ENCODE assay signal across 22 mouse cellular contexts in genomic region chr1:33499603-33500002, GRCm38 (mm10).
DNase-seq lines count a peak whose midpoint lies in the region; ATAC-seq and TF ChIP-seq lines count a peak whose summit lies in the region.
"Had no signal": no experiment of that assay in that cellular context is flagged by ENCODE, and none has a peak within 500 bp of the region (broad histone marks: within the 10 kb centered on the region; RNA-seq: fewer than 3 reads in every experiment).

No protein-coding gene starts in this region.

- H3K4me3 ChIP-seq in thymus, adult 2 months (ENCODE audit: control insufficient read depth, insufficient read depth, low read length), result no peak overlapping the region
- H3K4me3 ChIP-seq in liver, postnatal 0 days (ENCODE audit: low read depth, low read length), result no peak overlapping the region
- no peak overlapping the region for H3K4me3 ChIP-seq in left cerebral cortex, adult 2 months
- H3K4me3 ChIP-seq: embryonic facial prominence, embryonic 10.5 days; erythroblast, embryonic 14.5 days; hindbrain, embryonic 13.5 days had no signal

- H3K27me3 ChIP-seq in thymus, adult 2 months (ENCODE audit: control insufficient read depth, insufficient read depth, low read length), result no peaks in the 10 kb centered on the region
- no peaks in the 10 kb centered on the region for H3K27me3 ChIP-seq in liver, postnatal 0 days (ENCODE audit: insufficient read depth, low read length)
- H3K27me3 ChIP-seq: CH12.LX; hindbrain, embryonic 13.5 days; Patski had no signal

- TF ChIP-seq POLR2A in thymus, adult 2 months (IDR thresholded peaks at IDR 0.05; ENCODE audit: control insufficient read depth, extremely low read depth, insufficient read depth, low read length, poor library complexity), result no peak

- WGBS in thymus, adult 2 months, result 78% methylated on average over 4 of the region's 4 CpGs
- WGBS in liver, postnatal 0 days (ENCODE audit: insufficient replicate concordance), result 50% methylated on average over 4 of the region's 4 CpGs

- intact Hi-C loops in left cerebral cortex, postnatal 36 days (cut with DNase I), result no loop called here
- intact Hi-C loops in left cerebral cortex, adult 2 months (cut with DNase I), result no loop called here

- H3K4me1 ChIP-seq in thymus, adult 2 months (replicated peaks; ENCODE audit: control insufficient read depth, insufficient read depth, low read length), result peaks cover 4% of the 10 kb centered on the region; the same call in 1 of the 2 replicates
- H3K4me1 ChIP-seq in liver, postnatal 0 days (ENCODE audit: insufficient read depth), result no peaks in the 10 kb centered on the region; the same call in 1 of the 2 replicates
- H3K4me1 ChIP-seq: embryonic facial prominence, embryonic 10.5 days had no signal

- no peak overlapping the region for H3K27ac ChIP-seq in thymus, adult 2 months (ENCODE audit: control insufficient read depth, insufficient read depth, low read length)
- no peak overlapping the region for H3K27ac ChIP-seq in liver, postnatal 0 days (ENCODE audit: low read depth)
- no peak overlapping the region for H3K27ac ChIP-seq in left cerebral cortex, adult 2 months
- H3K27ac ChIP-seq: embryonic facial prominence, embryonic 10.5 days; hindbrain, embryonic 13.5 days; kidney, postnatal 0 days; macrophage; stomach, postnatal 0 days had no signal

- peak; percentile 15 to 30 for DNase-seq in cerebellum, adult 18-20 months
- no peak for DNase-seq in cerebellum, postnatal 4 days (ENCODE audit: low spot score in 2 of 2)
- peak; percentile 16 for DNase-seq in thymus, adult 2 months
- DNase-seq in thymus, adult 18-20 months, result no peak
- no peak for DNase-seq in liver, postnatal 0 days
- DNase-seq in left cerebral cortex, adult 9 months (ENCODE audit: low spot score in 2 of 2), result no peak
- DNase-seq in left cerebral cortex, postnatal 36 days (ENCODE audit: low spot score in 2 of 2), result no peak
- no peak for DNase-seq in left cerebral cortex, adult 2 months (ENCODE audit: extremely low spot score in 1 of 2, low spot score in 2 of 2)
- DNase-seq: adrenal gland, postnatal 36 days; heart, adult 18-20 months; lung, embryonic 14.5 days; midbrain, embryonic 14.5 days; right cerebral cortex, adult 18-20 months had no signal

- H3K4me2 ChIP-seq in liver, postnatal 0 days (ENCODE audit: low read depth, low read length), result no peak overlapping the region
- H3K4me2 ChIP-seq: hindbrain, embryonic 13.5 days; lung, embryonic 14.5 days had no signal

- H3K9me3 ChIP-seq in liver, postnatal 0 days (ENCODE audit: low read length), result no peaks in the 10 kb centered on the region
- H3K9me3 ChIP-seq: embryonic facial prominence, embryonic 10.5 days; hindbrain, embryonic 13.5 days had no signal

- 0 out of 2 replicates have a peak, but pooled peaks have one; percentile 25 for TF ChIP-seq EP300 in liver, postnatal 0 days (IDR thresholded peaks at IDR 0.05; ENCODE audit: low read depth)

- H3K9ac ChIP-seq in liver, postnatal 0 days (replicated peaks), result no peak overlapping the region
- H3K9ac ChIP-seq: hindbrain, embryonic 13.5 days; lung, embryonic 14.5 days had no signal

- no peak for TF ChIP-seq CTCF in thymus, adult 2 months (IDR thresholded peaks at IDR 0.05; ENCODE audit: borderline replicate concordance, control insufficient read depth, extremely low read depth, insufficient read depth, low read length, poor library complexity)
- no peak for TF ChIP-seq CTCF in liver, postnatal 0 days (IDR thresholded peaks at IDR 0.05; ENCODE audit: low read depth)
- TF ChIP-seq CTCF in left cerebral cortex, adult 2 months (IDR thresholded peaks at IDR 0.05), result no peak

- H3K36me3 ChIP-seq in thymus, adult 2 months (ENCODE audit: control insufficient read depth, insufficient read depth, low read length), result no peaks in the 10 kb centered on the region
- 0 out of 2 replicates have a peak, but pooled peaks cover 2% of the 10 kb centered on the region for H3K36me3 ChIP-seq in liver, postnatal 0 days (replicated peaks; ENCODE audit: insufficient read depth, low read length)
- H3K36me3 ChIP-seq: hindbrain, embryonic 13.5 days had no signal

- peak; percentile 64 for ATAC-seq in liver, postnatal 0 days
- ATAC-seq: intestine, embryonic 16.5 days; Patski had no signal

Comparison
In these comparisons a context has a peak if more than half of its experiments do, and no peak if none do; other contexts are left out.
1. DNase-seq: peak in cerebellum, adult 18-20 months (2 of 2) and thymus, adult 2 months (single experiment); none in cerebellum, postnatal 4 days (0 of 2), thymus, adult 18-20 months (0 of 2), liver, postnatal 0 days (single experiment), left cerebral cortex, adult 9 months (0 of 2), left cerebral cortex, postnatal 36 days (0 of 2) and left cerebral cortex, adult 2 months (0 of 2).